Mouse (Mus musculus) heart, postnatal 4 days (tissue): ENCODE results near the gene Ryr3. TPM values are rescaled to one million over a fixed set of nuclear protein-coding genes. Genes with fewer than 3 reads are reported as not detected.
"Not testable (repeated sequence)": the region's sequence is repeated elsewhere in the genome, so short reads cannot be mapped to it uniquely, and the experiment has no call there.

ENCODE experiments used
- DNase-seq: peaks from one replicate; pipeline ENCODE4 v3.0.0; 2021
- total RNA-seq, 2 experiments: library from RNA; stranded (reverse); gene quantifications; 2 replicates each; pipeline ENCODE4 v1.2.3; 2021

The Ryr3 gene
- total RNA-seq, 2 experiments from 2014 or later: 5.3 to 6.9 TPM

- DNase-seq: no peak
Measured at GRCm38 (mm10) chr2:113095184-113095583, 121.7 kb downstream of the Ryr3 start.

- no peak for DNase-seq
Measured at GRCm38 (mm10) chr2:113094088-113094487, 122.8 kb downstream of the Ryr3 start.

- DNase-seq: no peak
Measured at GRCm38 (mm10) chr2:113092756-113093155, 124.1 kb downstream of the Ryr3 start.

- DNase-seq: not testable (repeated sequence)
Measured at GRCm38 (mm10) chr2:113091316-113091715, 125.6 kb downstream of the Ryr3 start.

GRCm38 (mm10) chr2:113076396-113076795, 140.5 kb downstream of the Ryr3 start:
- no peak for DNase-seq

GRCm38 (mm10) chr2:113059367-113059766, 157.5 kb downstream of the Ryr3 start:
- no peak for DNase-seq

GRCm38 (mm10) chr2:113058914-113059313, 158.0 kb downstream of the Ryr3 start:
- DNase-seq: no peak

GRCm38 (mm10) chr2:113058116-113058515, 158.8 kb downstream of the Ryr3 start:
- no peak for DNase-seq

- DNase-seq: no peak
Measured at GRCm38 (mm10) chr2:113055591-113055990, 161.3 kb downstream of the Ryr3 start.

GRCm38 (mm10) chr2:113049831-113050230, 167.1 kb downstream of the Ryr3 start:
- no peak for DNase-seq

GRCm38 (mm10) chr2:113036550-113036949, 180.3 kb downstream of the Ryr3 start:
- no peak for DNase-seq

- DNase-seq: no peak
Measured at GRCm38 (mm10) chr2:113030689-113031088, 186.2 kb downstream of the Ryr3 start.

- DNase-seq: no peak
Measured at GRCm38 (mm10) chr2:113019896-113020295, 197.0 kb downstream of the Ryr3 start.

GRCm38 (mm10) chr2:113018278-113018677, 198.6 kb downstream of the Ryr3 start:
- DNase-seq: no peak

- no peak for DNase-seq
Measured at GRCm38 (mm10) chr2:113016236-113016635, 200.7 kb downstream of the Ryr3 start.

- no peak for DNase-seq
Measured at GRCm38 (mm10) chr2:113008961-113009740, 207.7 kb downstream of the Ryr3 start.

- no peak for DNase-seq
Measured at GRCm38 (mm10) chr2:112998498-112998897, 218.4 kb downstream of the Ryr3 start.

- no peak for DNase-seq
Measured at GRCm38 (mm10) chr2:112982908-112983510, 233.9 kb downstream of the Ryr3 start.

- no peak for DNase-seq
Measured at GRCm38 (mm10) chr2:112966807-112967625, 249.9 kb downstream of the Ryr3 start.

- no peak for DNase-seq
Measured at GRCm38 (mm10) chr2:112948931-112949330, 268.0 kb downstream of the Ryr3 start.

- no peak for DNase-seq
Measured at GRCm38 (mm10) chr2:112931776-112932175, 285.1 kb downstream of the Ryr3 start.

- no peak for DNase-seq
Measured at GRCm38 (mm10) chr2:112913796-112914195, 303.1 kb downstream of the Ryr3 start.

GRCm38 (mm10) chr2:112912611-112913010, 304.3 kb downstream of the Ryr3 start:
- no peak for DNase-seq
